Mouse (Mus musculus): Measurements from ENCODE around the gene Ptpn14.

GRCm38 (mm10) chr1:189852051-189852450 lies 124.0 kb downstream of the Ptpn14 start:
- TF ChIP-seq CTCF (IDR thresholded peaks at IDR 0.05; ENCODE audit: extremely low read depth, insufficient read depth, insufficient read length, insufficient replicate concordance) = no peak
- no peak for TF ChIP-seq POLR2A (IDR thresholded peaks at IDR 0.05; ENCODE audit: low read depth, low read length)

Data from spleen, adult 2 months (tissue).